Mouse (Mus musculus): ENCODE measurements at regions not wholly inside any gene's neighbourhood (a gene's known extent, or its start where the extent isn't known, plus 50 kb on each side); places are given as distances from the start of the nearest gene placed in this dataset.

GRCm38 (mm10) chr19:22066302-22066701 lies 72.5 kb upstream of the Trpm3 start:
- Histone ChIP-seq H3K4me1 (no peaks in the 10 kb centered on the region), H3K4me2 (replicated peaks) (no peak overlapping the region), H3K9ac (no peak overlapping the region), H3K4me3 (replicated peaks) (no peak overlapping the region), H3K27ac (replicated peaks) (no peak overlapping the region), H3K27me3 (no peaks in the 10 kb centered on the region), H3K36me3 (no peaks in the 10 kb centered on the region), H3K9me3 (replicated peaks) (no peaks in the 10 kb centered on the region)
- ATAC-seq (ENCODE audit: insufficient number of reproducible peaks, low FRiP score, low TSS enrichment, low read depth) = no peak
- WGBS = 87% methylated on average over 8 of the region's 8 CpGs

DNA sequence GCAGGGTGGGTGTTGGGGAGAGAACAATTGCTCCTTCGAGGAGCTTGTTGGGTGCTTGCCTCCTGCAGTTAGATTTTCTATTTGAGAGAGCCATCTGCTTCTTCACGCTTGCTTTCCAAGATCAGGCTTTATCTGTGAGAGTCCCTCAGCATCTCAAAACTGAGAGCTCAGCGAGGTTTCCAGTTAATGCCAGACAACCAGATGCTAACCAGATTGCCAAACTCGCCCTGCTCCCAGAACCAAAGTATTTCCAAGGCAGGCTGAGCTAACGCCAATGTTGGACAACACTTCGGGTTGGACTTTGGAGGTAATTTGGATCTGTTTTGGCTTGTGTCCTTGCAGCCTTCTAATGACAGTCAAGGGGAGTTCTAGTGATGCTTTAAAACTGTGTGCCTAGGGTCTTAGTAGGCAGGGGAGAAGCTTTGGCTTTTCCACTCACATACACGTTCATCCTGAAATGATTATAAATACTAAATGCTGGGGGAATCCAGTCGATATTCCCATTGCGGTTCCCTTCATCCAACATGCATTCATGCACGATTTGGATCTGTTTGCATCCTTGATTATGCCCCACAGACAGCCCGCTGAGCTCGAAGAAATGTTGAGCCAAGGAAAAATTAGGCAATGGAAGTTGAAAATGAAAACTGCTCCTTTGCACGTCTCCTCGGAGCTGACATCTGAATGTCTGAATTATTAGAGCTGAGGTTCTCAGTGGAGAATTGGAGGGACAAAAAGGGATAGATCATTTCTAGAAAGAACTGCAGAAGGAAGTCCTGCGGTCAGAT lies 68.4 kb upstream of the Trpm3 start:
- Histone ChIP-seq H3K9me3 (replicated peaks) (no peaks in the 10 kb centered on the region), H3K4me3 (replicated peaks) (no peak overlapping the region), H3K9ac (no peak overlapping the region), H3K36me3 (no peaks in the 10 kb centered on the region), H3K4me1 (no peaks in the 10 kb centered on the region), H3K4me2 (replicated peaks) (no peak overlapping the region), H3K27me3 (no peaks in the 10 kb centered on the region), H3K27ac (replicated peaks) (0 out of 2 replicates have a peak overlapping the region, but pooled peaks have one; percentile 34)
- 65% methylated on average over 15 of the region's 15 CpGs for WGBS
- ATAC-seq (ENCODE audit: insufficient number of reproducible peaks, low FRiP score, low TSS enrichment, low read depth) = no peak

DNA sequence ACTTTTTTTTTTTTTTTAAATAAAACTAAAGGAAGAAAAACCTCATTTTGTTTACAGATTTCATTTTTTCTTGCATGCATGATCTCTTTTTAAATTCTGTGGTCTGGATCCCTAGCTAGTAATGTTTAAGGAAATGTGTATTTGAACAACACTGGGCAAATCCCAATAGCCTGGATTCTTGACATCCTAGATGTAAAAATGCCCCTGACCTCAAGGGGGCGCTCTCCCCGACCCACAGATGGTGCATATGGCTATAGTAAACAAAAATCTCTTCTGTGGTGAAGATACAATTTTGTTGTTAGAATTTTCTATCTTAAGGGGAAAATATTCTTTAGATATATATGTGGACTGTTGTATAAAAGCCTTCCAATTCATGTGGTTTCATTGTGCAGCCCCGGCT lies 67.1 kb upstream of the Trpm3 start:
- WGBS = 31% methylated on average over 3 of the region's 3 CpGs
- Histone ChIP-seq H3K9ac (no peak overlapping the region), H3K9me3 (replicated peaks) (no peaks in the 10 kb centered on the region), H3K4me1 (no peaks in the 10 kb centered on the region), H3K4me3 (replicated peaks) (no peak overlapping the region), H3K36me3 (no peaks in the 10 kb centered on the region), H3K27me3 (no peaks in the 10 kb centered on the region), H3K27ac (replicated peaks) (no peak overlapping the region), H3K4me2 (replicated peaks) (no peak overlapping the region)
- ATAC-seq (ENCODE audit: insufficient number of reproducible peaks, low FRiP score, low TSS enrichment, low read depth) = no peak

GRCm38 (mm10) chr19:22074042-22074441 lies 64.8 kb upstream of the Trpm3 start:
- H3K4me3 ChIP-seq (replicated peaks) = no peak overlapping the region
- no peaks in the 10 kb centered on the region for H3K27me3 ChIP-seq
- no peaks in the 10 kb centered on the region for H3K4me1 ChIP-seq
- no peak overlapping the region for H3K4me2 ChIP-seq (replicated peaks)
- H3K36me3 ChIP-seq = no peaks in the 10 kb centered on the region
- no peak overlapping the region for H3K9ac ChIP-seq
- H3K27ac ChIP-seq (replicated peaks) = no peak overlapping the region
- no peak for ATAC-seq (ENCODE audit: insufficient number of reproducible peaks, low FRiP score, low TSS enrichment, low read depth)
- H3K9me3 ChIP-seq (replicated peaks) = no peaks in the 10 kb centered on the region
- WGBS = 74% methylated on average over 7 of the region's 7 CpGs

GRCm38 (mm10) chr19:22081448-22081847 lies 57.4 kb upstream of the Trpm3 start:
- Histone ChIP-seq H3K4me1 (no peaks in the 10 kb centered on the region), H3K27ac (replicated peaks) (no peak overlapping the region), H3K9ac (no peak overlapping the region), H3K4me2 (replicated peaks) (no peak overlapping the region), H3K36me3 (no peaks in the 10 kb centered on the region), H3K27me3 (no peaks in the 10 kb centered on the region), H3K9me3 (replicated peaks) (no peaks in the 10 kb centered on the region), H3K4me3 (replicated peaks) (no peak overlapping the region)
- no peak for ATAC-seq (ENCODE audit: insufficient number of reproducible peaks, low FRiP score, low TSS enrichment, low read depth)
- WGBS = 37% methylated on average over 4 of the region's 4 CpGs

Measured in embryonic facial prominence, embryonic 15.5 days (tissue).